10 mouse cellular contexts compared by ENCODE assay signal in the genomic region with DNA sequence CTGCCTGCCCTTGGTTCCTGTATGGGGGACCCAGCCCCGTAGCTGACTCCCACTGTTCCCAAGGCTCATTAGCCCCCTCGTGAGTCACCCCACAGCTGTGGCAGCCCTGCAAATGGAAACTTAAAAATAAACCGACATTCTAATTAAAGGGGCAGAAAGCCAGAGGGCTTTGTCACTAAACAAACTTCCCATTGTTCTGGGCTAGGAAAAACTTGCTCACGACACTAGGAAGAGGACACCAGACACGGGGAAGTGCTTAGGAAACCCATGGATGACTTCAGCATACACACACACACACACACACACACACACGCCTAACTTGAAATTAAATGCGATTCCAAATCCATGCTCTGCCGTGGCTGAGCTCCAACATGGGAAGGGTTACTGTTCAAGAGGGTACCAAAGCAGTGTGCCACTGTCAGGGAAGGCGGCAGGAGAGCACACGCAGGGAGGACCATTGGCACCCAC. TPM values are rescaled to one million over a fixed set of nuclear protein-coding genes. Genes with fewer than 3 reads are reported as not detected.
DNase-seq lines count a peak whose midpoint lies in the region; ATAC-seq and TF ChIP-seq lines count a peak whose summit lies in the region.
"Had no signal": no experiment of that assay in that cellular context is flagged by ENCODE, and none has a peak within 500 bp of the region (broad histone marks: within the 10 kb centered on the region; RNA-seq: fewer than 3 reads in every experiment).

No protein-coding gene starts in this region.

- peaks cover 34% of the 10 kb centered on the region for H3K79me2 ChIP-seq in myocyte (ENCODE audit: control insufficient read depth, insufficient read depth)

- 0 out of 2 replicates have a peak, but pooled peaks have one; percentile 20 for ATAC-seq in heart, embryonic 16.5 days (replicated peaks; ENCODE audit: extremely low read depth, insufficient read depth, low FRiP score)
- ATAC-seq in inflammation-experienced regulatory T-cells, adult 6 months, result no peak

- no peak overlapping the region for H3K4me3 ChIP-seq in heart, embryonic 16.5 days (ENCODE audit: low read length)
- no peak overlapping the region for H3K4me3 ChIP-seq in myocyte

- DNase-seq in embryo, embryonic 10.5 days (ENCODE audit: low spot score), result peak; percentile 12
- no peak for DNase-seq in embryo, embryonic 10 days (ENCODE audit: low spot score)
- peak; percentile 50 for DNase-seq in left cerebral cortex, postnatal 4 days
- no peak for DNase-seq in left cerebral cortex, adult 8-10 months (ENCODE audit: low spot score in 2 of 2)
- DNase-seq in thymus, postnatal 4 days, result no peak
- DNase-seq: layer of hippocampus, adult 9-11 months had no signal

- intact Hi-C loops in left cerebral cortex, postnatal 4 days (cut with DNase I), result no loop called here

- 36% methylated on average over 10 of the region's 10 CpGs for WGBS in heart, embryonic 16.5 days

- no peaks in the 10 kb centered on the region for H3K27me3 ChIP-seq in heart, embryonic 16.5 days (ENCODE audit: control insufficient read depth, insufficient read depth, low read length)
- no peaks in the 10 kb centered on the region for H3K27me3 ChIP-seq in myocyte (ENCODE audit: control insufficient read depth, insufficient read depth, insufficient read length)

- H3K4me1 ChIP-seq in heart, embryonic 16.5 days (ENCODE audit: control insufficient read depth, insufficient read depth, low read length), result peaks cover 10% of the 10 kb centered on the region

- H3ac ChIP-seq in myocyte (ENCODE audit: control insufficient read depth, insufficient read length), result no peak overlapping the region

- H3K9ac ChIP-seq in heart, embryonic 16.5 days (ENCODE audit: low read length), result peak overlapping the region; percentile 29; the same call in 1 of the 2 replicates

- H3K9me3 ChIP-seq in heart, embryonic 16.5 days (replicated peaks; ENCODE audit: control insufficient read depth, low read length), result peaks cover 4% of the 10 kb centered on the region; the same call in 1 of the 2 replicates

- no peak for TF ChIP-seq POLR2A in myocyte (IDR thresholded peaks at IDR 0.05; ENCODE audit: insufficient read length, low read depth)

- no peak overlapping the region; the same call in 1 of the 2 replicates for H3K4me2 ChIP-seq in heart, embryonic 16.5 days (ENCODE audit: low read depth, low read length)
- peak overlapping the region; percentile 66 for H3K4me2 ChIP-seq in myocyte (ENCODE audit: low read depth)

- peaks cover 16% of the 10 kb centered on the region for H3K36me3 ChIP-seq in heart, embryonic 16.5 days (ENCODE audit: control insufficient read depth, insufficient read depth)
- peaks cover 29% of the 10 kb centered on the region for H3K36me3 ChIP-seq in myocyte (ENCODE audit: control insufficient read depth, insufficient read depth)

- peak overlapping the region; percentile 67 for H3K27ac ChIP-seq in heart, embryonic 16.5 days (ENCODE audit: low read length)

TF ChIP-seq in myocyte, 11 proteins besides CTCF, POLR2A, EP300 and RAD21:
- TF ChIP-seq MYOG (IDR thresholded peaks at IDR 0.05; ENCODE audit: control insufficient read depth in 1 of 3, insufficient read depth in 1 of 3, insufficient read length in 2 of 3, low read depth in 2 of 3) (peak in 2 of 3 experiments; percentile 38 to 71), CEBPB (IDR thresholded peaks at IDR 0.05; ENCODE audit: insufficient read depth, poor library complexity, severe bottlenecking) (no peak), MAX (IDR thresholded peaks at IDR 0.05; ENCODE audit: low read depth) (no peak), E2F4 (IDR thresholded peaks at IDR 0.05; ENCODE audit: insufficient read depth) (no peak), MYOD1 (IDR thresholded peaks at IDR 0.05; ENCODE audit: control insufficient read depth in 1 of 3, insufficient read length in 2 of 3, low read depth in 2 of 3) (peak; percentile 42 to 72 (median 51)), TCF12 (IDR thresholded peaks at IDR 0.05; ENCODE audit: insufficient read depth, poor library complexity, severe bottlenecking) (peak; percentile 26)

RNA-seq across cellular contexts. Expression of gene 1700029H14Rik, which starts 52.7 kb away (rescaled TPM):
- total RNA-seq in left cerebral cortex, postnatal 4 days (2021), result not detected
- total RNA-seq in left cerebral cortex, adult 8-10 months (2022), result not detected
- not detected in 2 replicates for polyA plus RNA-seq in heart, embryonic 16.5 days (2015; fragmentation: Nextera tagmentation; extraction: Ambion mirVana)
- not detected for polyA plus RNA-seq in myocyte (2012; fragmentation: generic; extraction: Trizol)
- not detected for polyA plus RNA-seq in inflammation-experienced regulatory T-cells, adult 6 months (2017; shearing (Covaris generic))
- polyA plus RNA-seq: neural tube, embryonic 11.5 days had no signal

Comparison
In these comparisons a context has a peak if more than half of its experiments do, and no peak if none do; other contexts are left out.
1. DNase-seq: peak in embryo, embryonic 10.5 days (single experiment) and left cerebral cortex, postnatal 4 days (single experiment); none in embryo, embryonic 10 days (single experiment), left cerebral cortex, adult 8-10 months (0 of 2) and thymus, postnatal 4 days (single experiment).